Mouse (Mus musculus) hindbrain, embryonic 16.5 days (tissue): ENCODE results near the gene Sqstm1. TPM values are rescaled to one million over a fixed set of nuclear protein-coding genes. Genes with fewer than 3 reads are reported as not detected.

Experiments used
- ATAC-seq: fragments of 200-750 bp; cut with Nextera tagmentation; 2 replicates; pipeline ENCODE4 v1.8.0; 2017; ENCODE audit warnings: moderate TSS enrichment, moderate library complexity
- H3K27ac ChIP-seq: fragments of 300-500 bp; sonication (generic); 2 replicates; pipeline ENCODE4 v1.5.1; 2014; ENCODE audit warnings: low read depth, mild to moderate bottlenecking, control low read depth, low read length, moderate library complexity
- H3K27me3 ChIP-seq: fragments of 300-500 bp; sonication (generic); replicated peaks from 2 replicates; pipeline ENCODE4 v1.6.1; 2014; ENCODE audit warnings: low read length; ENCODE audit not compliant: control insufficient read depth, insufficient read depth
- H3K36me3 ChIP-seq: fragments of 300-500 bp; sonication (generic); 2 replicates; pipeline ENCODE4 v1.6.1; 2014; ENCODE audit warnings: mild to moderate bottlenecking, low read length, moderate library complexity, mixed read lengths; ENCODE audit not compliant: control insufficient read depth, insufficient read depth
- H3K4me1 ChIP-seq: fragments of 300-500 bp; sonication (generic); 2 replicates; pipeline ENCODE4 v1.6.1; 2014; ENCODE audit warnings: low read depth, low read length; ENCODE audit not compliant: control insufficient read depth, insufficient read depth
- H3K4me2 ChIP-seq: fragments of 300-500 bp; sonication (generic); 2 replicates; pipeline ENCODE4 v1.6.1; 2014; ENCODE audit warnings: mild to moderate bottlenecking, low read length, control low read depth, moderate library complexity
- H3K4me3 ChIP-seq: fragments of 300-500 bp; sonication (generic); 2 replicates; pipeline ENCODE4 v1.5.1; 2014; ENCODE audit warnings: mild to moderate bottlenecking, low read length, control low read depth, moderate library complexity
- H3K9ac ChIP-seq: fragments of 300-500 bp; sonication (generic); 2 replicates; pipeline ENCODE4 v1.6.1; 2014; ENCODE audit warnings: low read depth, mild to moderate bottlenecking, control low read depth, low read length, moderate library complexity
- H3K9me3 ChIP-seq: fragments of 300-500 bp; sonication (generic); 2 replicates; pipeline ENCODE4 v1.6.1; 2014; ENCODE audit warnings: mild to moderate bottlenecking, low read length, moderate library complexity; ENCODE audit not compliant: control insufficient read depth
- WGBS: fragments of 180-500 bp; shearing (Covaris S2); extraction: QIAGEN DNeasy Blood & Tissue Kit; methylation state at CpG from one replicate; pipeline ENCODE4 v1.1.7; 2014; 5-methylcytosine and 5-hydroxymethylcytosine counted together
- polyA plus RNA-seq: library from polyadenylated mRNA; unstranded; fragments of >200 nt; fragmentation: Nextera tagmentation; extraction: Ambion mirVana; gene quantifications from 2 replicates; pipeline ENCODE4 v1.2.1, GENCODE M21; 2015

Sqstm1 gene
- polyA plus RNA-seq, 1 experiment from 2014 or later = 480 TPM

DNA sequence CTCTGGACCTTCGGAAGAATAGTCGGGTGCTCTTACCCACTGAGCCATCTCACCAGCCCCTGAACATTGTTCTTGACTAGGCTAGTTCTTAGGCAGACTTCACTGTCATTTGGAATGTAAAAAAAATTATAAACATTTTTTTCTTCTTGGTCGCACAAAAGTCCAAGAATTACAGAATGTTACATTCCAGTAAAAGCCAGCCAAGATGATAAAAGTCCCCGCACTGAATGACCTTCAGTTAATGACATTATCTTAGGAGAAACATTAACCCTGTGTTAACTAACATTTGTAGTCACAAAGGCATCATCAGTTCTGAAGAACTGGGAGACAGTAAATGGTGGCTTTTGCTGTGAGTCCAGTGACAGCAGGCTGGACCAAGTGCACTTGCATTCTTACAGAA lies 20.3 kb downstream of the Sqstm1 start:
- no peak overlapping the region for H3K4me2 ChIP-seq
- H3K4me1 ChIP-seq = no peaks in the 10 kb centered on the region
- 81% methylated on average over 4 of the region's 4 CpGs for WGBS
- H3K27ac ChIP-seq = no peak overlapping the region
- no peak overlapping the region for H3K9ac ChIP-seq
- no peaks in the 10 kb centered on the region for H3K27me3 ChIP-seq
- no peaks in the 10 kb centered on the region for H3K9me3 ChIP-seq
- H3K36me3 ChIP-seq = peaks cover 13% of the 10 kb centered on the region
- H3K4me3 ChIP-seq = no peak overlapping the region
- no peak for ATAC-seq

DNA sequence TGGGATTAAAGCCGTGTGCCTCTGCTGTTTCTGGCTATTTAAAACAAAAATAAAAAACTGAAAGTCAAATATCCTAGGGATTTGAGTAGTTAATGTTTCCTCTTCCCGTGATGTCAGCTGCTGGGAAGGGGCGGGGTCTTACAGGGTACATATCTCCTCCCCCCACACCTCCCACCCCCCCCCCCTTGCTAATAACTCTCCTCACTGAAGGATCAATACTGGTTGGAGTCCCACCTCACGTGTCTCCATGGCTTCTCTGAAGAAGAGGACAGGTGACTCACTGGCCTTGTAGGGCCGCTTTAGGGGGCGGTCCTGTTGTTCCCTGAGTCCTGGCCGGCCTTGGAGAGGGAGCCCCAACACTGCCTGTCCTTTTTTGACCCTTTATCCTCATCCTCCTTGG lies 21.9 kb downstream of the Sqstm1 start:
- no peaks in the 10 kb centered on the region for H3K4me1 ChIP-seq
- H3K4me3 ChIP-seq = no peak overlapping the region
- peaks cover 7% of the 10 kb centered on the region for H3K36me3 ChIP-seq
- H3K27ac ChIP-seq = no peak overlapping the region
- H3K4me2 ChIP-seq = no peak overlapping the region
- ATAC-seq = no peak
- no peak overlapping the region for H3K9ac ChIP-seq
- H3K9me3 ChIP-seq = no peaks in the 10 kb centered on the region
- 84% methylated on average over 7 of the region's 7 CpGs for WGBS
- no peaks in the 10 kb centered on the region for H3K27me3 ChIP-seq

DNA sequence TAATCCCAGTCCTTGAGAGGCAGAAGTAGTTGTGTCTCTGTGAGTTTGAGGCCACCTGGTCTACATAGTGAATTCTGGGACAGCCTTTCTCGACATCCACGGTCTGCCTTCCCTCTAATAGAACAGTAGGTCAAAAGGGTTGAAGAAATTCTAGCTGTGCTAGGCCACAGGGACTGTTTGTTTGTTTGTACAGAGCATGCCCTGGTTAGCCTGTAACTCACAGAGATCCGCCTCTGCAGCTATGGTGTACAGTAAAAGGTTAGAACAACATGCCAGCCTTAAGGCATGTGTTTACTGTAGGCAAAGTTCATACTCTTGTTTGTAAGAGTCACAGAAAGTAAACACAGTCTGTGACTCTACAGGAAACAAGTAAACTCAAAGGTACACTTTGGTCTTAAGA lies 25.8 kb downstream of the Sqstm1 start:
- Histone ChIP-seq H3K27ac (no peak overlapping the region), H3K4me2 (no peak overlapping the region), H3K36me3 (peaks cover 10% of the 10 kb centered on the region), H3K9me3 (no peaks in the 10 kb centered on the region), H3K9ac (no peak overlapping the region), H3K4me1 (no peaks in the 10 kb centered on the region), H3K27me3 (no peaks in the 10 kb centered on the region), H3K4me3 (no peak overlapping the region)
- 83% methylated on average over 3 of the region's 3 CpGs for WGBS
- ATAC-seq = no peak

DNA sequence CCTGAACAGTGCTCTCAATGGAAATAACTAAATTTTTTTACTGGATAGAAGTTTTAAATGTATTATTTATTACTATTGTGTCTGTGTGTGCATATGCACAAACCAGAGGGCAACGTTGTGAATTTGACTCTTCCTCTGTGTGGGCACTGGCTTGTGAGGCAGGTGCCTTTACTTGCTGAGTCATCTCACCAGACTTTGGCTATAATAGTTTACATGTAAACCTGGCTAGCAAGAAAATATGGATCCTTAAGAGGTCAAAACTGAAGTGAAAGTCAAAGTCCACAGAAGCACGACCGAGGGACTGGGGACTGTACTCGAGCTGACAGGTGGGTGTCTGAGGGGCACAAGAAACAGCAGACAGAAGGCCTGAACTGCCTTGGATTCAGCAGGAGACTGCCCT lies 27.9 kb downstream of the Sqstm1 start:
- no peak for ATAC-seq
- Histone ChIP-seq H3K4me1 (no peaks in the 10 kb centered on the region), H3K4me3 (no peak overlapping the region), H3K4me2 (no peak overlapping the region), H3K9ac (no peak overlapping the region), H3K27ac (no peak overlapping the region), H3K27me3 (no peaks in the 10 kb centered on the region), H3K36me3 (peaks cover 17% of the 10 kb centered on the region), H3K9me3 (no peaks in the 10 kb centered on the region)
- WGBS = 90% methylated on average over 4 of the region's 4 CpGs

DNA sequence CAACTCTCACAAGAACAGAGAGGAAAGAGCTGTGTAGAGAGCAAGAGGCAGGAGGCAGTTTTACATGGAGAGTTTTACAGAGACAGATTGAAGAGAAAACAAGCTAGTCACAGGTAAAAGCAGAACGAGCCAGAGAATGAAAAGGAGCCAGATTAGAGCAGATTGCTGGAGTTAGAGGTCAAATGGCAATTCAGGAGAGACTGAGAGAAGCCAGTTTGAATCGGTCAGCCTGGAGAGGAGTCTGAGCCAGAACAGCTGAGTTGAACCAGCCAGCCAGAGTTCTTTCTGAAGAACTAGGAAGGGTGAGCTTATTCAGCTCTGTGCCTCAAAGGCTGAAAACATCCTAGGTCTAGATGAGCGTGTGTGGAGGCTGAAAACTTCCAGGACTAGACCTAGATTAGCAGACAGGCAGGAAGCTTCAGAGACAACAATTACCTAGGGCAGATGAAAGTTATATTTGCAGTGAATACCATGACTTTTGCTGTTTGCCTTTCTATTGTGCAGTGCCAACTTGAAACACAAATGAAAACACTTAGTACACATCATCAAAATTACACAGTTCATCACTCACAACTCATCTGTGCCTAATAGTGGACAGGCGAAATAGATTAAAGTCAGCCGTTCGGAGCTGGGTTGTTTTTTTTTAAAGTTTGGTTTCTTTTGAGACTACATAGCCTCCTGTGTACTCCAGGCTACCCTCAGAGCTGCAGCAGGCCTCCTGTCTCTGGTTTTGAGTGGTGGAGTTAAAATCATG lies 30.0 kb downstream of the Sqstm1 start:
- peaks cover 4% of the 10 kb centered on the region; the same call in 1 of the 2 replicates for H3K4me1 ChIP-seq
- H3K27me3 ChIP-seq = no peaks in the 10 kb centered on the region
- H3K4me3 ChIP-seq = no peak overlapping the region
- H3K9ac ChIP-seq = no peak overlapping the region
- no peaks in the 10 kb centered on the region for H3K9me3 ChIP-seq
- H3K4me2 ChIP-seq = no peak overlapping the region
- 83% methylated on average over 6 of the region's 6 CpGs for WGBS
- no peak for ATAC-seq
- H3K36me3 ChIP-seq = peaks cover 14% of the 10 kb centered on the region
- no peak overlapping the region for H3K27ac ChIP-seq

DNA sequence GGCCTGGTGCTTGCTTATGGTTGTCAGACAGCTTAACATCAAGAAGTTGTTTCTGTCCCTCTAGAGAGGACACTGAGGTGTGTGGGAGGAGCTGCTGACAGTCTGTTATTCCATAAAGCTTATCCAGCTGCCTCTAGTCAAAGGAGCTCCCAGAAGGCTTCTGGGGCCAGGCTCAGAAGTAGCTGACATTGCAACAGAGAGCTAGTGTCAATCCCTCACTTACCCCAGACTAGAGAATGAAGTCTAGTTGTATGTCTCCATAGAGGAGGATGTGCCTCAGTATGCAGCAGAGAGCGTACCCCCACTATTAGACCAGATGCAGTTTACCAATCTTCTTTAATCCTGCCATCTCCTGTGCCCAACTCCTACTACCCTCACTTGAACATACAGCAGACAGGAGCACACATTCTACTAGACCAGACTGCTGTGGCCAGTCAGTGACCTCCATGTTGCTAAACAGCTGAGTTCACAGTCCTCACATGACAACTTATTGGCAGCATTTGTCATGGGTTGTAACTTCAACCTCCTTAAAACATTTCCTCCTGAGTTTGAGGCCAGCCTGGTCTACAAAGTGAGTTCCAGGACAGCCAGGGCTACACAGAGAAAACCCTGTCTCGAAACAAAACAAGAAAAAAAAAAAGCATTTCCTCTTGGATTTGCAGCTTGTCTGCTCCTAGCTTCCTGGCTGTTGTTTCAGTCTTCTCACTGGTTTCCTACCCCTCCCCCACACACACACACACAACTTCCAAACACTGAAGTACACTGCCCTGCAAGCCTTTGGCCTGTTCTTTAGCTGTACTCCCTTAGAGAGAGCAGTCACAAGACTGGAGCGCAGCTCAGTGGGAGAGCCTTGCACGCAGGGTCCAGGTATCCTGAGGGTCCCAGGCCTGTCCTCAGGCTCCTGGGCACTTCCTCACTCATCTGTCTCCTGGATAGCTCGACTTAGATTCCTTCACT lies 31.8 kb downstream of the Sqstm1 start:
- no peak for ATAC-seq
- Histone ChIP-seq H3K4me3 (no peak overlapping the region), H3K4me1 (peaks cover 9% of the 10 kb centered on the region), H3K4me2 (no peak overlapping the region), H3K27me3 (no peaks in the 10 kb centered on the region), H3K9ac (no peak overlapping the region), H3K36me3 (peaks cover 14% of the 10 kb centered on the region), H3K27ac (no peak overlapping the region), H3K9me3 (no peaks in the 10 kb centered on the region)
- 86% methylated on average over 5 of the region's 5 CpGs for WGBS

DNA sequence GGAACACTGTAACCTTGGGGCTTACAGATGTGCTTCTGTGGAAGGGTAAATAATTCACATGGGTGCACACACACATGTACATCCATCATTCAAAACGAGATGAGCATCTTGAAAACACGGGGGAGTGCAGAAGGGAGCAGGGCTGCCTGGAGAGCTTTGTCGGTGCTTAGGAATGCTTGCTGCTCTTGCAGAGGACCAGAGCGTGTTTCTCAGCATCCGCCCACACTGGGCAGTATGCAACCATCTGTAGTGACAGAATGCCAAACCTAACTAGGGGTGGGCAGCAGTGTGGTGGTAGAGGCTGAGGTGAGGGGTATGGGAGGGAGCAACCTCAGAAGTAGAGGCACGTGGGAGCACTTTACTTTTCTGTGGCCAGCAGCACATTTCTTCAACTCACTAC lies 33.5 kb downstream of the Sqstm1 start:
- ATAC-seq = no peak
- 76% methylated on average over 6 of the region's 6 CpGs for WGBS
- no peak overlapping the region for H3K4me3 ChIP-seq
- no peak overlapping the region for H3K27ac ChIP-seq
- peaks cover 9% of the 10 kb centered on the region for H3K4me1 ChIP-seq
- no peaks in the 10 kb centered on the region for H3K9me3 ChIP-seq
- H3K4me2 ChIP-seq = no peak overlapping the region
- no peak overlapping the region for H3K9ac ChIP-seq
- no peaks in the 10 kb centered on the region for H3K27me3 ChIP-seq
- peaks cover 9% of the 10 kb centered on the region for H3K36me3 ChIP-seq

DNA sequence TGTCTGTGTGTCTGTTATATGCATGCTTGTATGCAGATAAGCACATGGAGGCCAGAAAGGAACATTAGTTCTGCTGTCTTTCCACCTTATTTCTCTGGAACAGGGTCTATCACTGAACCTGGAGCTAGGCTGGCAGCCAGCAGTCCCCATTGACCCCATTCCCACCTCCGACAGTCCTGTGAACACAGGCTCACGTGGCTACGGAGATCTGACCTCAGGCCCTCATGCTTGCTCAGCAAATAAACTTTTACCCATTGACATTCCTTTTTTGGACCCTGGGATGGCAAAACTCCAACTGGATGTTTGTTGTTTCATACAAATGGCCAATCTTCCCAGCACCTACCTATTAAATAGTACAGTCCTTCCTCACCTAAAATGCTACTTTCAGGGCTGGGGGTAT lies 34.3 kb downstream of the Sqstm1 start:
- Histone ChIP-seq H3K4me1 (peaks cover 9% of the 10 kb centered on the region), H3K36me3 (peaks cover 13% of the 10 kb centered on the region), H3K9me3 (no peaks in the 10 kb centered on the region), H3K27me3 (no peaks in the 10 kb centered on the region), H3K4me3 (no peak overlapping the region), H3K9ac (no peak overlapping the region), H3K4me2 (no peak overlapping the region; the same call in 1 of the 2 replicates), H3K27ac (no peak overlapping the region)
- 91% methylated on average over 3 of the region's 3 CpGs for WGBS
- no peak for ATAC-seq

DNA sequence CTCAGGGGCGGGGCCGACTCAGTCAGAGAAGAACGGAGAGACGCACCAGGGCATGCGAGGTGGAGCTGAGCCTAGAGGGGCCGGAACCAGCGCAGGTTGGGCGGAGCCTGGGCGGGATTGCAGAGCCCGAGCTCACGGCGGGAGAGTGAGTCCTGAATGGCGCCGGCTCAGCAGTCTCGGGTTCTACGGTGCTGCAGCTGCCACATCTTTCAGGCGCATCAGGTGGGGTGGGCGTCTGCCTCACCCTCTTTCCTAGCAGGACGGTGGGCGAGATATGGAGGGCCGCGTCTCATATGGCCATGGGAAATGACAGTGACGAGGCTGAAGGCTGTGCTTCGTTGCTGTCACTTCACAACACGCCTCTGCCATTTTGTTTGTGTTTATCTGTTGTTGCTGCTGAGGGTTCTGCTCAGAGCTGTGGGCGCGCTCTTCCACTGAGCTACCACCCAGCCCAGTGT lies 35.9 kb downstream of the Sqstm1 start:
- H3K27me3 ChIP-seq = no peaks in the 10 kb centered on the region
- H3K9ac ChIP-seq = peak overlapping the region; percentile 79
- peak overlapping the region; percentile 67 for H3K4me2 ChIP-seq
- peaks cover 25% of the 10 kb centered on the region for H3K36me3 ChIP-seq
- H3K9me3 ChIP-seq = no peaks in the 10 kb centered on the region
- peak; percentile 100 for ATAC-seq
- H3K27ac ChIP-seq = peak overlapping the region; percentile 88
- H3K4me1 ChIP-seq = peaks cover 9% of the 10 kb centered on the region
- peak overlapping the region; percentile 56 for H3K4me3 ChIP-seq
- under 1% methylated on average over 24 of the region's 27 CpGs for WGBS
